Mouse (Mus musculus): ENCODE data around the gene Cyp2j6.
"Not testable (repeated sequence)": the region's sequence is repeated elsewhere in the genome, so short reads cannot be mapped to it uniquely, and the experiment has no call there.

Gene Cyp2j6

GRCm38 (mm10) chr4:96553133-96553819 lies at the start of gene Cyp2j6:
TSS of gene Cyp2j6 (minus strand) at chr4:96553661.
- DNase-seq: peak; percentile 37 to 54

DNA sequence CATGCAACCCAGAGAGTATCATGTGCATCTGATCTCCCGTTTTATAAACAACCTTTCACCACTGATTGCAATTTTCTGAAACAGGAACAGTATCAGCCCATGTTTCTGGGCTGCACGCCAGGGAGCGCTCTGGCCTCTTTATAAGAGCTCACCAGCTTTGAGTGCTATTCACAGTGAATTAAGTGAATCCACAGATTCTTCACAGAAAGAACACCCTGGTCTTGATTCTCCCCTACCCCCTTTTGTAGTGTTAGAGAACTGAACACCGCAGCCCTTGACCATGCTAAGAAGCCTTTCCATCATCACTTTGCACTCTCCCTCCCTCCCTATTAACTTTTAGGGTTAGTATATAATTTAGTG lies 38.3 kb upstream of the Cyp2j6 start:
- DNase-seq: peak in 1 of 2 experiments; percentile 32

DNA sequence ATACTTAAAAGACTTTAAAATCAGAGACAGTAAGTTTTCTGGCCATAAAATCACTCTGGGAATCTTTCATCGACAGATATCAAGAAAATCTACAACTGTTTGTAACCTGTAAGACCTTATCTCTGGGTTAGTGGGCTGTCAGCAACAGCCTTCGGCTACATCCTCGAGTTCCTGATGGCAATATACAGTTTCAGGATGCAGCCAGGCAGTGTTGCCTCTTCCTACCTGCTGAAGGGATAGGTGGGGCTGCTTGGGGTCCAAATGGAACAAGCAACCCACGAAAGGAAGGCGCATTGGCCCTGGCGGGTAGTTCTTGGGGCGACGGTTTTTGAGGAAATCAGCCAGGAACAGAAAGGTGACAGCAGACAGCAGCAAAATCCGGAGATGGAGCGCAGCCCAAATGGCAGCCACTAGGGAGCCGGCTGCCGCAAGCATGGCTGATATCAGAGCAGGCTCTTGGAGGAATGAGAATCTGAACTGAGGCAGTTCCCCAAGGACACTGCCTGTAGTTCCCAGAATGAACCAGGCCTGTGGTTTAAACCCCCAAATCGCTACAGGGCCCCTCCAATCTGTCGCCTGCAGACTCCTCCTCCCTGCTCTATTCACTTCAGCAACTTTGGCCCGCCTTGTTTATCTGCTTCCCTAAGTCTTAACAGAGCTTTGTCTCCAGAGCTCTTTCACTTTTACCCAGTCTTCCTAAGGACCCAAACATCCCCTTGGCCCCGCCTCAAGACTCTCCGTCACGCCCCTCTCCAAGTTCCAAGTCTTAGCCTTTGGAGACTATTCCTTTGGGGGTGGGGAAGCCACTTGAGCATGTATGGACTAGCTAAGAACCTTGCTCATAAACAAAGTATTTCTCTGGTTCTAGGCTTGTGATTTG lies 37.7 kb upstream of the Cyp2j6 start, which contains the start of gene Cyp2j9:
Gene Cyp2j9 (minus strand): TSS at position 668 of the 880 bp plus-strand sequence.
- DNase-seq: peak; percentile 44 to 48

DNA sequence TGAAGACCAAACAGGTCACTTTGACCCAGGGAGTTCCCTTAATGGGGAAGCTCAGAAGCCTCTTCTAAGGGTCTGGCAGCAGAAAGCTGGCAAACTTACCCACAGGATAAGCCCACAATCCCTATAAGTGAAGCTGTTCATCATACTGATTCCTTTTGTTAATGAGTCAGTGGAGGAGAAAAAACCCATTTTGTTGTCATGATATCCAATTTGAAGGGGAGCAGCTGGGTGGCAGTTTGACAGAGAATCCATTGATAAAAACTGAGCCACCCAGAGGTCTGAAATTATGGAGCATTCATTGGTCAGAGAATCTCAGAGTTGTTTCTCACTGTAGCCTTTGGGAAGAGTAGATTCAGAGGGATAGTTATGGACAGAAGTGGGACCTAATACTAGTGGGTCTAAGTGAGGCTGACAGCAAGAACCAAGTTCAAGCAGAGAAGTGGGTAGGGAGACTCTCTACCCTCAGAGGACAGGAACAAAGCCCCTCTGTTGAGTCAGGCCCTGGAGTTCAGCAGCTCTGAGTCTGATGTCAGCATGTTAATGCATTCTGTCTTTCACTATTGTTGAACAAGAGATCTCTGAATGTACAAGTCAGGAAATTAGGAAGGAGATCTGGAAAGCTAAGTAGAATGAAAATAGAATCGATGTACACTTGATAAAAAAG lies 28.1 kb upstream of the Cyp2j6 start:
- no peak for DNase-seq

GRCm38 (mm10) chr4:96580351-96580750 lies 26.9 kb upstream of the Cyp2j6 start:
- not testable (repeated sequence) for DNase-seq

- DNase-seq: no peak
Measured at GRCm38 (mm10) chr4:96569442-96569841, 16.0 kb upstream of the Cyp2j6 start.

GRCm38 (mm10) chr4:96567988-96568387 lies 14.5 kb upstream of the Cyp2j6 start:
- DNase-seq: no peak

DNA sequence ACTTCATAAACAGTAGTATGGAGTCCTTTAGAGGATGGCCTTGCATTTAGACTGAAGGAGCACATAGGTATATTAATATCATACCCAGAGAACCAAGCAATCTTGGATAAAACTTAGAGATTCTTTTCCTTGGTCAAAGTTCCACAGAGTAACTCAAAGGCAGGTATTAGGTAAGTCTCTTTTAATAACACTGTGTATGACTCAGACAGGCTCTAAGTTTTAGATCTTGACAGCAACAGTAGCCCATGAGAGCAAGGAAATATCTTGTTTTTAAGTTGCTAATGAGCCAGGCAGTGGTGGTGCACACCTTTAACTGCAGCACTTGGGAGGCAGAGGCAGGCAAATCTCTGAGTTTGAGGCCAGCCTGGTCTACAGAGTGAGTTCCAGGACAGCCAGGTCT lies 12.3 kb upstream of the Cyp2j6 start:
- no peak for DNase-seq

DNA sequence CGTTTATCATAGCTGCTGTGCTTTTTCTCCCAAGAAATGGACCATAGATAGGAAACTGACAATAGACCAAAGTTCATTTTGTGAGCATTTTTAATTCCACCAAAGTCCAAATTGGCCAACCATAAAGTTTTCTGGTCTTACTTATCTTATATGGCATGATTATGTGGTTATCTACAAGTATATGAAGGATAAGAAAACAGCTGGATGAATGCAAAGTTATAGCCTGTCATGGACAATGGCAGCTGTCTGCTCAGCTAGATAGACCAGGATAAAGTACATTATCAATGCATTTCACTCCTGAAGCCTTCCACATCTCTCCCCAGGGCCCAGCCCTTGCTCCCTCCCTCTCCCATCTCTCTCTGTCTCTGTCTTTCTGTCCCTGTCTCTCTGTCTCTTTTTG lies 7.0 kb upstream of the Cyp2j6 start:
- DNase-seq: no peak

GRCm38 (mm10) chr4:96559781-96560180 lies 6.3 kb upstream of the Cyp2j6 start:
- DNase-seq: no peak

DNA sequence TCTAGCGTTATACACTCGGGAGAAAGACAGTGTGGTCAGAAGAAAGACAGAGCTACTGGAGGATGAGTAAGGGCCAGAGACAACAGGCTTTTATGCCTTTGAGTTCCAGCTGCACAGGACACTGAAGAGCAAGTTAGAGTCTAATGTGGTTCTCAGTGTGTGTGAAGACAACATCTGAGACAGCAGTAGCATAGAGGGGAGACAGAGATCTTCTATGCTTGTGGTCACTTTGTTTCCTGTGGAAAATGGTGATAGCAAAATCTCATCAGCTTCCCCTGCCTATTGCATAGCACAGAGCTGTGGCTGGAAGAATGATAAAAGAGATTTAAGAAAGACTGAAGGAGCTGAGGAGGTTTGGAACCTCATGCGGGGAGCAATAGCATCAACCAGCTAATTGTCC lies 1.8 kb downstream of the Cyp2j6 start:
- DNase-seq: no peak

GRCm38 (mm10) chr4:96545976-96546375 lies 7.5 kb downstream of the Cyp2j6 start:
- DNase-seq: no peak

GRCm38 (mm10) chr4:96525772-96526171 lies 27.7 kb downstream of the Cyp2j6 start:
- peak; percentile 29 to 30 for DNase-seq

- DNase-seq: peak in 1 of 2 experiments; percentile 9
Measured at GRCm38 (mm10) chr4:96522256-96522655, 31.2 kb downstream of the Cyp2j6 start.

- DNase-seq: no peak
Measured at GRCm38 (mm10) chr4:96510083-96510482, 43.4 kb downstream of the Cyp2j6 start.

DNA sequence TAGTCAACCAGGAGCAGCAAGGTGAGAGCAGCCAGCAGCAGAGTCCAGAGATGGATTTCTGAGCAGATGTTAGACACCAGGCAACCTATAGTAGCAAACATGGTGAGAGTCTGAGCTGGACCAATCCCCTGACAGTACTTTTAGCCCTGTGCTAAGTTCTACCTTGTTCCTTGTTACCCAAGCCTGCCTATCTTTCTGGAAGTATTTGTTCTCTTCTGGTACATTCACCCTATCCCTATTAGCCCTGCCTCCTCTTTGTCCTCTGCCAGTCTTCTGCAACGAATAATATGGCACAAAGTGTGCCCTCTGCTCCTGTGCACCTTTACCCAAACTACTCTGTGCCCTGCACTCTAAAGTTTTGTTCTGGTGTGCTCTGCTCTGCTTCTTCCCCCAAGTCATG lies 46.2 kb downstream of the Cyp2j6 start, which contains the start of gene Cyp2j8:
Gene Cyp2j8 (minus strand): TSS at position 101 of the 400 bp plus-strand sequence.
- no peak for DNase-seq

Measured in kidney, adult 8-10 months (tissue).